Mouse (Mus musculus) myocyte (in vitro differentiated cells): ENCODE results near the gene Fcamr. TPM values are rescaled to one million over a fixed set of nuclear protein-coding genes. Genes with fewer than 3 reads are reported as not detected.

Source experiments
- H3K27me3 ChIP-seq: one replicate; pipeline ENCODE4 v1.6.1; 2011; ENCODE audit not compliant: control insufficient read depth, insufficient read depth, insufficient read length
- H3K36me3 ChIP-seq: one replicate; pipeline ENCODE4 v1.6.1; 2011; ENCODE audit not compliant: control insufficient read depth, insufficient read depth
- H3K4me2 ChIP-seq: one replicate; pipeline ENCODE4 v1.6.1; 2011; ENCODE audit warnings: low read depth, control low read depth
- H3K4me3 ChIP-seq: one replicate; pipeline ENCODE4 v1.5.1; 2011; ENCODE audit warnings: mild to moderate bottlenecking, control low read depth, moderate library complexity
- H3K79me2 ChIP-seq: one replicate; pipeline ENCODE4 v1.6.1; 2011; ENCODE audit not compliant: control insufficient read depth, insufficient read depth
- H3ac ChIP-seq: one replicate; pipeline ENCODE4 v1.6.1; 2011; ENCODE audit not compliant: control insufficient read depth, insufficient read length
- CEBPB ChIP-seq: IDR thresholded peaks from 2 replicates; pipeline ENCODE4 v1.6.1; 2011; ENCODE audit warnings: mild to moderate bottlenecking, moderate library complexity; ENCODE audit not compliant: poor library complexity, insufficient read depth, severe bottlenecking
- E2F4 ChIP-seq: IDR thresholded peaks from one replicate; pipeline ENCODE4 v1.6.1; 2011; ENCODE audit warnings: mild to moderate bottlenecking, control low read depth, moderate library complexity; ENCODE audit not compliant: insufficient read depth
- MAX ChIP-seq: IDR thresholded peaks from one replicate; pipeline ENCODE4 v1.6.1; 2011; ENCODE audit warnings: low read depth, mild to moderate bottlenecking, control low read depth
- MYOD1 ChIP-seq, 3 experiments: IDR thresholded peaks; one replicate each; pipeline ENCODE4 v1.6.1; 2011; ENCODE audit warnings: control low read depth in 2 of 3, low read depth in 2 of 3, mild to moderate bottlenecking in 2 of 3, moderate library complexity in 1 of 3; ENCODE audit not compliant: insufficient read length in 2 of 3, control insufficient read depth in 1 of 3
- MYOG ChIP-seq, 3 experiments: IDR thresholded peaks; one replicate each; pipeline ENCODE4 v1.6.1; 2011; ENCODE audit warnings: control low read depth in 2 of 3, low read depth in 2 of 3, mild to moderate bottlenecking in 2 of 3; ENCODE audit not compliant: insufficient read length in 2 of 3, control insufficient read depth in 1 of 3, insufficient read depth in 1 of 3
- POLR2A ChIP-seq: IDR thresholded peaks from one replicate; pipeline ENCODE4 v1.6.1; 2011; ENCODE audit warnings: low read depth, mild to moderate bottlenecking, control low read depth, moderate library complexity; ENCODE audit not compliant: insufficient read length
- POLR2AphosphoS2 ChIP-seq: IDR thresholded peaks from one replicate; pipeline ENCODE4 v1.6.1; 2011; ENCODE audit warnings: low read depth, control low read depth; ENCODE audit not compliant: insufficient read length
- REST ChIP-seq: IDR thresholded peaks from one replicate; pipeline ENCODE4 v1.6.1; 2011; ENCODE audit warnings: mild to moderate bottlenecking, control low read depth, moderate library complexity; ENCODE audit not compliant: insufficient read depth, insufficient read length
- SRF ChIP-seq: IDR thresholded peaks from one replicate; pipeline ENCODE4 v1.6.1; 2011; ENCODE audit warnings: low read depth; ENCODE audit not compliant: control insufficient read depth, insufficient read length
- TCF12 ChIP-seq: IDR thresholded peaks from one replicate; pipeline ENCODE4 v1.6.1; 2011; ENCODE audit warnings: mild to moderate bottlenecking, control low read depth; ENCODE audit not compliant: poor library complexity, insufficient read depth, severe bottlenecking
- TCF3 ChIP-seq: IDR thresholded peaks from one replicate; pipeline ENCODE4 v1.6.1; 2011; ENCODE audit warnings: low read depth, control low read depth; ENCODE audit not compliant: insufficient read length
- USF1 ChIP-seq: IDR thresholded peaks from one replicate; pipeline ENCODE4 v1.6.1; 2011; ENCODE audit warnings: low read depth, mild to moderate bottlenecking, control low read depth, moderate library complexity
- polyA plus RNA-seq: library from polyadenylated mRNA; unstranded; fragments of >200 nt; fragmentation: generic; extraction: Trizol; gene quantifications from one replicate; pipeline ENCODE4 v1.2.1, GENCODE M21; 2012; ENCODE audit warnings: missing spikeins

Fcamr gene
- polyA plus RNA-seq, 1 experiment = not detected

DNA sequence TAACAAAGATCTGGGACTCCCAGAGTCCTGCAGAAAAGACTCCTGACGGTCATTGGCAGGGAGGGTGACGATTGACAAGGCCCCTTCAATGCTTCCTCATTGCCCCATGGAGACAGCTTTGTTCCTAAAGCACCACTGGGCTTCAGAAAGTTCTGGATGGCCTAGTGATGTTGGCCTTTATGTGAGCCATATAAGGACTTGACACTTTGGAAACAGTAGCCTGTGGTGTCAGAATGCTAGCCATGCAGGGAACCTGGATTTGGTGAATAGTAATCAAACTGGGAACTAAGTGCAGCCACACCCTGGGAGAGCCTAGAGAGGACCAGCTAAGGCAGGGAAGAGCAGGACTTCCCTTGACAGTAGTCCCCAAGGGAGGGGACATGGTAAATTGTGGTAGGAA, 809 bp downstream of the Fcamr start:
- TF ChIP-seq POLR2A = no peak
- no peaks in the 10 kb centered on the region for H3K79me2 ChIP-seq

DNA sequence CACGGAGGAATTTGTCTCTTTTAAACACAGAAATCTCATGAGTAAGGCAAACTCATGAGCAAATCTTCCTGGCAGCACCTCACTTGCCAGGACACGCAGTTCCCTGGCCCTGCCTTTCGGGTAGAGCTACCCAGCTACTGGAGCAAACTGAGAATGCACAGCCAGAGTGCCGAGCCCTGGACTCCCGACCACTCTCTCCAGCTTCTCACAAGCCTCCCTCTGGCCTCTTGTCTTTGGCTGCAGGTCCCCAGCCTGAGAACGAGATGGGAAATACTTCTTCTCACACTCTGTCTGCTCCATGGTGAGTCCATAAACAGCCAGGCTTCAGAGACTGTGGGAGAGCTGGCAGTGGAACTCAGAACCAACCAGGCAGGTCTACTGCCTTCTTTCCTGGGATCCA, 2.3 kb downstream of the Fcamr start:
- Histone ChIP-seq H3K4me3 (no peak overlapping the region), H3K4me2 (no peak overlapping the region), H3ac (no peak overlapping the region), H3K36me3 (no peaks in the 10 kb centered on the region), H3K79me2 (no peaks in the 10 kb centered on the region), H3K27me3 (peaks cover 31% of the 10 kb centered on the region)
- TF ChIP-seq MYOD1 (IDR thresholded peaks at IDR 0.05; ENCODE audit: control insufficient read depth in 1 of 3, insufficient read length in 2 of 3, low read depth in 2 of 3) (no peak), CEBPB (no peak), E2F4 (no peak), TCF12 (no peak), TCF3 (no peak), USF1 (no peak)

More for the DNA sequence above, 809 bp downstream of the Fcamr start:
- Histone ChIP-seq H3K27me3 (peaks cover 33% of the 10 kb centered on the region), H3K36me3 (no peaks in the 10 kb centered on the region), H3K4me3 (no peak overlapping the region), H3K4me2 (no peak overlapping the region), H3ac (no peak overlapping the region)

DNA sequence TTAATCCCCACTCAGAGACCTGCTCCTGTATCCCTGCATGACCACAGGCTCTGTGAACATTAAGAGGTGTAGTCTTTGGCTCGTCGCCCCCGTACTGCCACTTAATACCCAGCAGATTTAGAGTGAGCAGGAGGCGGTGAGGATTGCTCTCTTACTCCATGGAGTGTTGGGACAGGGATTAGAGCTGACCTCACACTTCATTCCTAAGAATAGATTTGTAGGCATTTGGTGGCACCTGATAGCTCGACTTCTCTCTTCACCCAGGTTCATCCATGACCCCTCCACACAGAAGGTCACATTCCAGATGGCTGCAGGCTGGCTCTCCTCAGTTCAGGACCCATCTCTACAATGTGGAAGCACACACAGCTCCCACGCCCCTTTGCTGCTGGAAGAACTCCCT, 3.6 kb downstream of the Fcamr start:
- Histone ChIP-seq H3K36me3 (no peaks in the 10 kb centered on the region), H3K79me2 (no peaks in the 10 kb centered on the region), H3ac (no peak overlapping the region), H3K27me3 (peaks cover 27% of the 10 kb centered on the region), H3K4me3 (no peak overlapping the region), H3K4me2 (no peak overlapping the region)
- TF ChIP-seq TCF3 (no peak), TCF12 (no peak), REST (no peak), MYOD1 (IDR thresholded peaks at IDR 0.05; ENCODE audit: control insufficient read depth in 1 of 3, insufficient read length in 2 of 3, low read depth in 2 of 3) (no peak), SRF (no peak), POLR2A (no peak), MYOG (IDR thresholded peaks at IDR 0.05; ENCODE audit: control insufficient read depth in 1 of 3, insufficient read depth in 1 of 3, insufficient read length in 2 of 3, low read depth in 2 of 3) (no peak), USF1 (no peak), MAX (no peak), E2F4 (no peak), CEBPB (no peak), POLR2AphosphoS2 (no peak)

DNA sequence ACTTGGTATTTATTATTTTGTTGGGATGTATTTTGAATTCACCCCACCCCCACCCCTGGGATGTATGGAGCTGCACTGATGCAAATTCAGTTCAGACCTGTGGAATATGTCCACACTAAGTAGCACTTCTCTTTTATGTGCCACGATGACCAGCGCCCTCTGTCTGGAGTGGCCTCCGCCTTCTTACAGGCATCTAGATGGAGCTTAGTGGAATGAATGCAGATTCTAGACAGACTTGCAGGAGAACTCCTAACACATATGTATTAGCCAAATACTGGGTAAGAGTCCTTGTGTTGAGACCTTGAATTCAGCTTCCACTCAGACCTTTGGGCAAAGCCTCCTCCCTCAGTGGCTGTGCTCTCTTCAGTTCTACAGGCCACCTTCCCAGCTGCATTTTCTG, 10.2 kb downstream of the Fcamr start:
- Histone ChIP-seq H3K36me3 (no peaks in the 10 kb centered on the region), H3K4me2 (no peak overlapping the region), H3K27me3 (peaks cover 4% of the 10 kb centered on the region), H3ac (no peak overlapping the region), H3K79me2 (no peaks in the 10 kb centered on the region), H3K4me3 (no peak overlapping the region)
- no peak for TF ChIP-seq REST
- no peak for TF ChIP-seq E2F4
- no peak for TF ChIP-seq MYOD1 (IDR thresholded peaks at IDR 0.05; ENCODE audit: control insufficient read depth in 1 of 3, insufficient read length in 2 of 3, low read depth in 2 of 3)

DNA sequence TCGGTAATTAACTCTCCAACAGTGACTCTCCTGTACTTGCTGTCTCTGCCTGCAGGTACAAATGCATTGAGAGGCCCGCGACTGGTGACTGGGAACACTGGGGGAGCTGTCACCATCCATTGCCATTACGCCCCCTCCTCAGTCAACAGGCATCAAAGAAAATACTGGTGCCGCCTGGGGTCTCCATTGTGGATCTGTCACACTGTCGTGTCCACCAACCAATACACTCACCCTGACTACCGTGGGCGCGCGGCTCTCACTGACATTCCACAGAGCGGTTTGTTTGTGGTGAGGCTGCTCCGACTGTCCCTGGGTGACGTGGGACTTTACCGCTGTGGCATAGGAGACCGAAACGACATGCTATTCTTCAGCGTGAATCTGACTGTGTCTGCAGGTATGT, 10.6 kb downstream of the Fcamr start:
- no peaks in the 10 kb centered on the region for H3K79me2 ChIP-seq
- no peak overlapping the region for H3K4me3 ChIP-seq
- H3K27me3 ChIP-seq = peaks cover 4% of the 10 kb centered on the region
- H3K36me3 ChIP-seq = no peaks in the 10 kb centered on the region
- TF ChIP-seq REST = no peak
- TF ChIP-seq TCF12 = no peak
- TF ChIP-seq E2F4 = no peak
- TF ChIP-seq MYOG (IDR thresholded peaks at IDR 0.05; ENCODE audit: control insufficient read depth in 1 of 3, insufficient read depth in 1 of 3, insufficient read length in 2 of 3, low read depth in 2 of 3) = no peak
- no peak for TF ChIP-seq USF1
- no peak for TF ChIP-seq POLR2AphosphoS2
- no peak for TF ChIP-seq CEBPB
- no peak for TF ChIP-seq POLR2A
- TF ChIP-seq TCF3 = no peak
- TF ChIP-seq MYOD1 (IDR thresholded peaks at IDR 0.05; ENCODE audit: control insufficient read depth in 1 of 3, insufficient read length in 2 of 3, low read depth in 2 of 3) = no peak
- no peak for TF ChIP-seq SRF
- no peak for TF ChIP-seq MAX
- no peak overlapping the region for H3ac ChIP-seq
- H3K4me2 ChIP-seq = no peak overlapping the region
